Mouse (Mus musculus) left cerebral cortex, postnatal 4 days (tissue): ENCODE results near the gene Otud7b. TPM values are rescaled to one million over a fixed set of nuclear protein-coding genes. Genes with fewer than 3 reads are reported as not detected.
A peak's percentile ranks its signal among the peaks of the same experiment; 100 is the strongest.
"Not testable (repeated sequence)": the region's sequence is repeated elsewhere in the genome, so short reads cannot be mapped to it uniquely, and the experiment has no call there.

ENCODE experiments used
- DNase-seq: peaks from one replicate; pipeline ENCODE4 v3.0.0-alpha.2; 2022
- intact Hi-C: fragments of 180-260 bp; cut with DNase I; formaldehyde crosslinking; loops from one replicate; pipeline ENCODE4 v1.15.1; 2025
- total RNA-seq, 2 experiments: library from RNA; stranded (reverse); gene quantifications; 2 replicates each; pipeline ENCODE4 v1.2.3; 2021

The Otud7b gene
- total RNA-seq, 2 experiments from 2014 or later: 17.6 to 17.9 TPM

DNA sequence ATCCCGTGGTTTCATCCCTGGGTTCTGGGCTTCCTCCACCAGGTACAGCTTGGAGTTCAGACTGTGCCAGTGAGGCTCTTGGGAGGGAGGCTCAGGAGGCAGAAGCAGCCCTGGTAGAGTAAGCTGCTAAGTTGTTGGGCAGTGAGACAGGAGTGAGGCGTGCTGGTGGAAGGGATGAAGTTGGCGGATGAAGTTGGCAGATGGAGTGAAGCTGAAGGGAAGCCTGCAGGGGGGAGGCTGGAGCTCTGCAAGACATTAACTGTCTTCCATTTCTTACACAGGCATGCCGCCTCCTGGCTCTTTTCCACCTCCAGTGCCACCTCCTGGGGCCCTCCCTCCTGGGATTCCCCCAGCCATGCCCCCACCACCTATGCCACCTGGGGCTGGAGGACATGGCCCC is 69.7 kb downstream of the Otud7b start:
- intact Hi-C loops, DNase-seq: not testable (repeated sequence)

DNA sequence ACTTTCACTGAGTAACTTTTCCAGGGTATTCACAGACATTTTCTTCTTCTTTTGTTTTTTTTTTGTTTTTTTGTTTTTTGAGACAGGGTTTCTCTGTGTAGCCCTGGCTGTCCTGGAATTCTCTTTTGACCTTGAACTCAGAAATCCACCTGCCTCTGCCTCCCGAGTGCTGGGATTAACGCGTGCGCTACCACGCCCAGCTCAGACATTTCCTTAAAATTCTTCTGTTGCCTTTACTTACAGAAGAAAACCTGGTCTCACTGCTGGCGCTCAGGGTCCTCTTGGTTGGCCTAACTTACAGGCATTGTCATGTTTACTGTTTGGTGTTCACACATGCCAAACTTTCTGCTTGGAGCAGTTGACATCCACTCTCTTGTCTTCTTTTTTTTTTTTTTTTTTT is 70.9 kb downstream of the Otud7b start:
- intact Hi-C loops: no loop called here
- no peak for DNase-seq

DNA sequence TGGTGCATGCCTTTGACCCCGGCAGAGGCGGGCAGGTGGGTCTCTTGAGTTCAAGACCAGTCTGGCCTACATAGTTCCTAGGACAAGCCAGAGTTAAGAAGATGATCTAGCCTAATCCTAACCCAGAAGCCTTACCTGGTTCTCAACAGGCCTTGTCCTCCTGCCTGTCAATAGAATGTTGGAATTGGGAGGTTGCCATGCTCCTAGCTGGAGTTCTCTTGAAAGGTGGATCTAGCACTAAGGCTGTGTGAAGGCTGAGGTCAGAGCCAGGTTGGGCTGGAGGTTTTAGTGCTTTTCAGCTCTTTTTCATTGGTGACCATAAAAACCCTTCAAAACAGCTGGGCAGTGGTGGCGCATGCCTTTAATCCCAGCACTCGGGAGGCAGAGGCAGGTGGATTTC is 74.1 kb downstream of the Otud7b start:
- intact Hi-C loops: no loop called here

DNA sequence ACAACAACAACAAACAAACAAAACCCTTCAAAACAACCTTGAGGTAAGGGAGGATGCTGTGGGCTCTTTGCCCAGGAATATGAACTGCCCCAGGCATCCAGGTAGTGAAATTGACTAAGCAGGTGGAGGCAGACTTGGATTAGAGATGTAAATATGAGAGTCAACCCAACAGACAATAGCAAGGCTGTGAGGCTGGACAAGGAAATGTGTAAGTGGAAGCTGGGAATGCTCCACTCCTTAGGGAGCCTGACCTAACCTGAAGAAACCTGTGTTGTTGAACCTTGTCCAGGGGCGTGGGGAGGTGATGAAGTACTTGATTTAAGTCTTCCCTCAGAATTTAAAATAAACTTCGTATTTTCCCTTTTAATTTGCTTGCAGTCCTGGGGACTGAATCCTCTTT is 74.6 kb downstream of the Otud7b start:
- intact Hi-C loops: no loop called here
- DNase-seq: no peak

More for the DNA sequence above, 74.1 kb downstream of the Otud7b start:
- DNase-seq: no peak

DNA sequence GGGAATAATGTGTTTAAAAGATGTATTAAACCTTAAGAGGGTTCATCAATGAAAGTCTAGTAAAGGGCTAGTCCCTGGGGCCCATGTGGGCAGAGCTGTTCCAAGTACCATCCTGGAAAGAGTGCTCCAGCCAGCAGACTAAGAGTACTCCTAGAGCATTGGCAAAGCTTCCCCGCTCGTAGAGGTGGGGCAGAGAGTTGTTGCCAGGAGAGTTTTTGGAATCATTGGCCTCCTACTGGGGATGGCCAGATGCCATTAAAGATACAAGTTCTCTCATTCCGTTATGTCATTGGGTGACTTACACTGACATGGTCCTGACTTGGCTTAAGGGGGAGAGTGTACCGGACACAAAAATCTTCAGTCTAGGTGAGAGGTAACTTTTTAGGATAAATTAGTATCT is 75.2 kb downstream of the Otud7b start:
- intact Hi-C loops: no loop called here
- peak; percentile 57 for DNase-seq

DNA sequence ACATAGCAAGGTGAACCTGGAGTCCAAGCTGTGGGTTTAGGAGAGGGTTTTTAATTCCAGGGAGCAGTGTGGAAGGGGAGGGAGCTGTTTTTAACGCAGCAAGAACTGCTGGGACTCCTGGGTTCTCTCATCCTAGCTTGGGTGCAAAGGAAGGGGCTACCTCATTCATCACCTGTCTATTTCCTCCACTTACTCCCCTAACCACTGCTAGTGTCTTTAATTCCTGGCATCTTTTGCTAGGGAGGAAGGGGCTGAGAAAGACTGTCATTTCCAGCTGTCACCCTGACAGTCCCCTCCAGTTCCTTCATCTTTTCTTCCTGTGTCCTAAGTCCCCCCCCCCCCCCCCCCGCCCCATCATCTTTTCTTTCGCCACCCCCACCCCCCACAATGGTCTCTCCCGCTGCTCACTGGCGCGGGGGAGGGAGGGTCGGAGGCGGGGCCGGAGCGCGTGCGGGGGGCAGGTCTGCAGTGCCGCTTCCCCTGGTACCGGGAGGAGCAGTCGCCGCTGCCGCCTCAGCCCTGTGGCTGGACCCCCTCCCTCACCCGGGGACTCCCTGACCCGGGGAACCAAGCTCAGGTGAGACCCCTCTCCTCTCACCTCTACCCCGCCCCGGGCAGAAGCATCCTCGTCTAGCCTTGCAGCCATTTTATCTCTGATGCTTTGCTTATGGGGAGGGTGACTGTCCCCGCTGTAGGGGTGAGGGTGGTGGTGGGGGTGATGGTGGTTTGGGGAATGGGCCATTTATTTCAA is 76.6 kb downstream of the Otud7b start, which contains the start of gene Sv2a:
Gene Sv2a (plus strand): TSS at position 425 of the 751 bp plus-strand sequence.
- intact Hi-C loops: no loop called here
- DNase-seq: peak; percentile 78

DNA sequence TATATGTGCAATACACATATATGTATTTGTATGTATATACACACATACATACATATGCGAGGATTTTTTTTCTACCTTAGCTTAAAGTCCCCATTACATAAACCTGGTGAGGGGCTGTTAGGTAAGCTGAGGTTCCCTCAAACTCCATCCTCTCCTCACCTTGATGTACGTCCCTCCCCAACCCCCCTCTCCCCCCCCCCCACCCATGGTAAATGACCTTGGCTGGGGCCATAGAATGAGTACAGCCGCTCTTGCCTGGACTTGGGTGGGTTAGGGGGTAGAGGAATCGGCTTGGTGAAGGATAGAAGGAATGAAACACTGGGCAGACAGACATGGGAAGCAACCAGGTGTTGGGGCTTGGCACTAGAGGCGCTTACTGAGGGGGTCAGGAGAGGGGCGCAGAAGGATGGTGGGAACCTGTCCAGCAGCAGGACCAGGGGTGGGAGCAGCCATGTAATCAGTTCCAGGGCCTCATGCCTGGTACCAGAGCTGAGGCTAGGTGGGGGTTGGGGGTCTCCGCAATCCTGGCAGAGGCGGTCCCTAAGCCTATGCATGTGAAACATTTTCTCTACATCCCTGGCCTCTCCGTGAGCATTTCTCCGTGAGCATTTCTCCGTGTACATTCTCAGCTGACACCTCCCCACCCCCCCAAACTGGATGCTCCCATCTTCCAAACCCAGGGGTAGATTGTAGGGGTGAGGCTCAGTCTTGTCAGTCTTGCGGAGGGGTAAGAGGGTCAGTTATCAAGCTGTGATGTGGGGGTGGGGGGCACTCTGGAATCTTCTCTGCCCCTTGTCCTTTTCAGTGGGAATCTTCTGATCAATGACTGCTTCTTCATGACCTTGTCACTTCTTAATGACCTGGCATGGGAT is 77.4 kb downstream of the Otud7b start:
- intact Hi-C loops: no loop called here
- peak; percentile 60 for DNase-seq

DNA sequence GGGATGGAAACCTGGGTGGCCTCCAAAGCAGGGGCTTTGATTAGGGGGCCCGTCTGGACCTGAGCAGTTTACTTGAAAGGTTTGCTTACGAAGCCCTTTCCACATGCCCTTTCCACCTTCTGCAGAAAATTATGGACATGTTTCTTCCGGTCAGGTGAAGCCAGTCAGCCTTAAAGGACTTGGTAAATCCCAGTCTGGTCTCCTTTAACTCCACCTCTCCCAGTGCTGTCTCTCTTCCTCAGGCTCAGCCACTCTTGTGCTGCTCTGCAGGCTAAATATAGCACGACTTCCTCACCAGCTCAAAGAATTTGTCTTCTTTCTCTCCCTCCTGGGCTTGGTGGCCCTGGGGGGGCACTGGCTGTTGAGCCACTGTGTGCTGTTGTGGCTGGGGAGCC is 78.1 kb downstream of the Otud7b start:
- intact Hi-C loops: no loop called here
- no peak for DNase-seq

DNA sequence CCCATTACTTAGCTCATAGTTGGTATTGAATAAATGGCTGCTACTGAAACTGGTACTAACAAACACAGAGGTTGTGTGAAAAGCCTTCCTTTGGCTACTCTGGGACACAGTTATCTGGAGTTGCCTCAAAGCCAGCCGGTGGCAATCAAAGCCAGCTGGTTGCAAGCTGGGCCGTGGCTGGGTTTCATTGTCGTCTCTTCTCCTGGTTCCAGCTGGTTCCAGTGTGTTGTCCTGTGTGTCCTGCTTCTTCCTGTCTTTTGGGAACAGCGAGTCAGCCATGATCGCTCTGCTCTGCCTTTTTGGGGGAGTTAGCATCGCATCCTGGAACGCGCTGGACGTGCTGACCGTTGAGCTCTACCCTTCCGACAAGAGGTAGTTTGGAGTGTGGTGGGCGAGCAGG is 88.7 kb downstream of the Otud7b start:
- intact Hi-C loops: no loop called here

DNA sequence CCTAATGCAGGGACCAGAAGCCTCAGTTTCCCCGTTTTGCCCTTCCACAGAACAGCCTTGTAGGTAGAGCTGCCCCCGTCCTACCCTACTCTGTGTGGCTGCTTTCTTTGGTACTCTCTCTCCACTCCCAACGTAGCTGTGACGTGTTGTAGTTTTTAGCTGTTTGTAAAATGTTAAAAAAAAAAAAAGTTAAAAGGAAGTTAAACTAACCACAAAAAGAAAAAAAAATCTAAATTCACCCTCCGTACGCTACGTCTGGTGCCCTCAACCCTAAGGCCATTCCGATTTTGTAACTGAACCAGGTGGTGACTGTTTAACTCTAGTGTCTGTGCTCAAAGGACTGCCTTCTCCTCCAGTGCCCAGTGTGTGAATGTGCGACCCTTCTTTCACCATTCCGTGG is 90.6 kb downstream of the Otud7b start:
- intact Hi-C loops: no loop called here
- no peak for DNase-seq

More for the DNA sequence above, 88.7 kb downstream of the Otud7b start:
- DNase-seq: no peak

DNA sequence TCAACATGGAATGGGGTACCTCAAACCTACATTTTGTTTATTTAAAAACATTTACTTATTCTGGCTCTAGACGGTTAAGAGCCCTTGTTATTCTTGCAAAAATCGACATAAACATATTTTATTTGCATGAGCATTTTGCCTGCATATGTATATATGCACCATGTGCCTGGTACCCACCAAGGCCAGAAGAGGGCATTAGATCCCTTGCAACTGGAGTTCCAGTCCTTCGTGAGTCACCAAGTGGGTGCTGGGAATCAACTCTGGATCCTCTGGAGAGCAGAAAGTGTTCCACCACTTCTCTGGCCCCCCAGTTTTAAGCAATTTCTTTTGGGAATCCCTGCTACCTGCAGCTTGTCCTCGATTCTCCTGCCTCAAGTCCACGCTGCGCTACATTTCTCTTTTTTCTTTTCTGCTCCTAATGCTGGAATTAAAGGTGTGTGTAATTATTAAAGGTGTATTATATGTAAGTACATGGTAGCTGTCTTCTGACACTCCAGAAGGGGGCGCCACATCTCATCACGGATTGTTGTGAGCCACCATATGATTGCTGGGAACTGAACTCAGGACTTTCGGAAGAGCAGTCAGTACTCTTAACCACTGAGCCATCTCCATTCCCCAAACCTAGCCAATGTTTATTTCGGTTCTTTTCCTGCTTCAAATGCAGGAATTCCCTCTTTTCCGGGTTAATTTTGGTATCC is 91.4 kb downstream of the Otud7b start:
- no peak for DNase-seq
- intact Hi-C loops: no loop called here

DNA sequence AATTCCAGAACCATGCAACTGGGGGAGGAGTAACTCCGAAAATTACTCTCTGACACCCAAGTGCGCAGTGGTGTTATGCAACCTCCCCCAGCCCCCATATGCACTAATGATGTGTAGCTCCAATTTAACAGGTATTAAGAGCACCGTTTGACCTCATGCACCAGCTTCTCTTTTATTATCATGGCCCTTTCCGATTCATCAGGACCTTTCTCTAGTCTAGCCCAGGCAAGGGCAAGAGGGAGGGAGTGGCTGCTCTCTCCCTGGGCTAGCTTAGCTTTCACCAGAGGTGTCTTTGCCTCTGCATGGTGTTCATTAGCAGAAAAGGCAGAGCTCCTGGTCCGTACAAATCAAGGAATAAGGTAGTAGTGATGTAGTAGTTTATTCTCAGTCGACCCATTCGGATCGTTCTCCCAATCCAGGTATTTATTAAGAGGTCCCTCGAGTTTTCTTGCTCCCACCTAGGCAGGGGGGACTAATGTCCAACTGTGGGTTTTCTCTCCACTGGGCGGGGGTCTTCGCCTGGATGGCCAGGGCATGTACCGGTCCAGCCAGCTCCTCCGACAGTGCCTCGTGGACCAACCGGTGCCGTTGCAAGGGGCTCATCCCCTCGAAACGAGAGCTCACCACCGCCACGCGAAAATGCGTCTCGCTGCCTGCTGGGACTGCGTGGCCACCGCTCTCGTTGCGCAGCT is 92.3 kb downstream of the Otud7b start:
- DNase-seq: no peak
- intact Hi-C loops: no loop called here

DNA sequence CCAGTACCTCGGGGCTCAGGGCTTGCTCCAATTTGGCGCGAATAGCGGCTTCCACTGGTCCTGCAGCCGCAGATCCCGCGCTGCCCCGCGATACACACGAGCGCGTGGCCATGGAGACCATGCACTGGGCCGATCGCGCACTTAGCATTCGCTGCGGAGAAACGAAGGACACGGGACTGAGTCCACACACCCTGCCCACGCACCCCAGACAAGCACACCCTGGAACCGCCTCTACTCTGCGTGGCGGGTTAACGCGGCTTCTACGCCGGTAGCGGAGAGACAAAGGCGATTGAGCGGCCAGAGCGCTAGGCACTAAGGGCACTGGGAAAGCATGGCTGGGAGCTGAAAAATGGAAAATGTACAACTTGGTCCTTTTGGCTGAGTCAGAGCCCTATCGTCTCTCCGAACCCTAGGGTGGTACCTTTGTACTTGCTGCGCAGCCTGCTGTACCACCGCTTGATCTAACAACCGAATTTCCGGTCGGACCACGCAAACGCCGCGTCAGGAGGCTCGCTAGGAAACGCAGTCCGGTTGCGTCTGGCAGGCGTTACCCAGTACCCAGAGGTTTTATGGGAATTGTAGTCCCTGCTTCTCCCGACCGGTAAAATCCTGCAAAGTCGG is 92.9 kb downstream of the Otud7b start:
- intact Hi-C loops: no loop called here
- peak; percentile 91 for DNase-seq

DNA sequence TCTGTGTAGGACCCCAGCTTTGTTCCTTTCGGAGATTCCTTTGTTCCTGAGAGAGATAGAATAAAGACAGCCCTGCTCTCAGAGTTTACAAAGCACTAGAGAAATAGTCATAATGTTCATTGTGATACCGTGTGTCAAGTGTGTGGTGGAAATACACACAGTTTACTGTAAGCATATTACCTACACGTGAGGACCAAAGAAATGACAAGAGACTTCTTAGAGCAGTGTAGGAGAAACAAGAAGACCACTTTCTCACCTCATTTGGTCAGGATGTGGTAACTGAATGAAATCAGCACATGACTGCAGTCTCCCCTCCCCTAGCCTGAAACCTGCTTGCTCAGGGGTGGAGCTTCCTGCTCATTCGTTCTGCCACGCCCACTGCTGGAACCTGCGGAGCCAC is 93.9 kb downstream of the Otud7b start:
- intact Hi-C loops: no loop called here
- no peak for DNase-seq

DNA sequence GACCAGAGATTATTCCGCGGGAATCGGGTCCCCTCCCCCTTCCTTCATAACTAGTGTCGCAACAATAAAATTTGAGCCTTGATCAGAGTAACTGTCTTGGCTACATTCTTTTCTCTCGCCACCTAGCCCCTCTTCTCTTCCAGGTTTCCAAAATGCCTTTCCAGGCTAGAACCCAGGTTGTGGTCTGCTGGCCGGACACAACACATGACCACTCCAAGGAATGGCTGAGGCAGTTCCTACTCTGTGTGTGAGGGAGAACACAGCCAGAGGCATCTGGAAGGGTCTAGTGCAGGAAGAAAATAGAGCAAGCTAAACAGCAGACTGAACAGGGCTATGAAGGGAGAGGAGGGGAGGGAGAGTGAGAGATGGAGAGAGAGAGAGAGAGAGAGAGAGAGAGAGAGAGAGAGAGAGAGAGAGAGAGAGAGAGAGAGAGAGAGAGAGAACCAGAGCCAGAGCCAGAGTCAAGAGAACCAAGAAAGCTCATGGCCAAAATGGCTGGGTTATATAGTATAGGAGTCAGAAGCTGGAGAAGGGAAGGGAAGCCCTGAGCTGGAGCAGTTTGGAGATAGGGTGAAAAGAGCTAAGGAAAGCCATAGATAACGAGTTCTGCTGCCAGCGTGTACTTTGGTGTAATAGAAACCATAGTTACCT is 94.4 kb downstream of the Otud7b start:
- intact Hi-C loops, DNase-seq: not testable (repeated sequence)

DNA sequence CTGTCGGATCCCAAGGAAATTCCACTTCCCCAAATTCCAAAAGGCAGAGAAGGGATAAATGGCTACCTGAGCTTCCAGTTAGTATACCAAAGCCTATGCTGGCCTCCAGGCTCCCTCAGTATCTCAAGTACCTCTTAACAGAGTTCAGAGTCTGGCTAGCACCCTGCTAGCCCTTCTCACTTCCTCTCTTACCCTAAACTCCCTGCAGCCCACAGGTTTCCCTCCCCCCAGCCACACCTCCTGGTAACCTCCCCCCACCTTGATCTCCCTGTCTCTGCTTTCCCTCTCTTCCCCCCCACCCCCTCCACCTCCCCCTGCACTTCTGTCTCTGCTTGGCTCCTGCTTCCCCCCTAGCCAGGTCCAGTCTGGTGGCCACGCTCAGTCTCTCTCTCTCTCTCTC is 95.4 kb downstream of the Otud7b start:
- no peak for DNase-seq
- intact Hi-C loops: no loop called here

DNA sequence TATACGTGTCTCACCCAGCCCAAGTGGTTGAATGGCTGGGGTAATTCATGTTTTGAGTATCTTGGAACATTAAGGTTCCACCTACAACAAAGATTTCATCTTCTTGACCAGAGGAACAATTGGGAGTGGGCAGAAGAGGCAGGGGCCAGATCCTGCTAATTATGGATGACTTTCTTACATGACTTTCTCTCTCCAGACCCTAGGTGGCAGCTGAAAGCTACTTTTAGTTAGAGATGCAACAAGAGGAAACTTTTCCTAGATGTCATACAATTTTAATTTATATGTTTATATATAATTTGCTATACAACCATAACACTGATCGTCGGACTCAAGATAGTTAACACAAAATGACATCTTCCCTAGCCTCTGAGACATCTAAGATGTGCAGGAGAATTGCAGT is 103.5 kb downstream of the Otud7b start:
- intact Hi-C loops: no loop called here
- no peak for DNase-seq

DNA sequence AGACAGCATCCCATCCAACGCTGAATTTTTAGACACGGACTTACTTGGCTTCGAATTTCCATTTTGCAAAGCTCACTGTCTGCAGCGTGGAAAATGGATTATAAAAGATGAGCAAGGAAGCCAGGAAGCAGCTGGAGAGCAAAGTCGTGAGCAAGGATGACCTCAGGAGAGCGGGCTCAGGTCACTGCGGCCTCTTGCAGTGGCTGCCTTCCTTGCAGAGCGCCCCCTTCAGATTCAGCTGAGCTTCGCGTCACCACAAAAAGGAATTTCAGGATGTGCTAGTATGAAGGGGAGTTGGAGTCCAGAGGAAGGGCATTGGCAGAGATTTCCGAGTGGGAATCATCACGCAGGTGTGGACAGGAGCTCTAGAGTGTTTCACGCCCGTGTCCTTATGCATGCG is 104.9 kb downstream of the Otud7b start:
- DNase-seq: peak; percentile 28
- intact Hi-C loops: no loop called here
